In genomic region chr16:24933691-24934090, GRCm38 (mm10) we compare ENCODE assay signal across 12 mouse cellular contexts.
A peak's percentile ranks its signal among the peaks of the same experiment; 100 is the strongest.
DNase-seq lines count a peak whose midpoint lies in the region; ATAC-seq and TF ChIP-seq lines count a peak whose summit lies in the region.
"Had no signal": no experiment of that assay in that cellular context is flagged by ENCODE, and none has a peak within 500 bp of the region (broad histone marks: within the 10 kb centered on the region; RNA-seq: fewer than 3 reads in every experiment).

No protein-coding gene starts in this region.

- H3K9me3 ChIP-seq in heart, embryonic 10.5 days: no peaks in the 10 kb centered on the region
- H3K9me3 ChIP-seq: liver, embryonic 15.5 days had no signal

- 82% methylated on average over 4 of the region's 4 CpGs for WGBS in heart, embryonic 10.5 days
- WGBS in lung, adult 2 months: 47% methylated on average over 4 of the region's 4 CpGs
- WGBS in small intestine, adult 2 months: 78% methylated on average over 4 of the region's 4 CpGs

- H3K36me3 ChIP-seq in heart, embryonic 10.5 days: no peaks in the 10 kb centered on the region
- no peaks in the 10 kb centered on the region for H3K36me3 ChIP-seq in small intestine, adult 2 months (ENCODE audit: control insufficient read depth, insufficient read depth, low read length)
- H3K36me3 ChIP-seq: liver, embryonic 15.5 days had no signal

- H3K4me3 ChIP-seq in heart, embryonic 10.5 days: no peak overlapping the region
- H3K4me3 ChIP-seq in lung, adult 2 months (replicated peaks; ENCODE audit: extremely low read depth, low read depth, low read length): no peak overlapping the region
- no peak overlapping the region for H3K4me3 ChIP-seq in small intestine, adult 2 months (ENCODE audit: low read depth, low read length)
- H3K4me3 ChIP-seq: liver, embryonic 15.5 days had no signal

- peaks cover 9% of the 10 kb centered on the region for H3K4me1 ChIP-seq in heart, embryonic 10.5 days
- H3K4me1 ChIP-seq in lung, adult 2 months (ENCODE audit: control insufficient read depth, insufficient read depth, low read length): peaks cover 13% of the 10 kb centered on the region
- H3K4me1 ChIP-seq in small intestine, adult 2 months (ENCODE audit: control insufficient read depth, insufficient read depth, insufficient read length, low read length): no peaks in the 10 kb centered on the region
- H3K4me1 ChIP-seq: liver, embryonic 15.5 days had no signal

- no peaks in the 10 kb centered on the region for H3K27me3 ChIP-seq in heart, embryonic 10.5 days (ENCODE audit: insufficient read depth, poor library complexity, severe bottlenecking)
- H3K27me3 ChIP-seq in small intestine, adult 2 months (ENCODE audit: control insufficient read depth, insufficient read depth, low read length): no peaks in the 10 kb centered on the region
- H3K27me3 ChIP-seq: liver, embryonic 15.5 days had no signal

- peak; percentile 96 for ATAC-seq in granulocyte monocyte progenitor cell, adult 5-6 weeks (replicated peaks; ENCODE audit: poor library complexity, severe bottlenecking)
- ATAC-seq: activated CD4-positive, CD25-positive, alpha-beta regulatory T cell, adult 4 months had no signal

- TF ChIP-seq CTCF in lung, adult 2 months (IDR thresholded peaks at IDR 0.05; ENCODE audit: insufficient read depth, low read length): no peak
- TF ChIP-seq CTCF in small intestine, adult 2 months (IDR thresholded peaks at IDR 0.05; ENCODE audit: extremely low read depth, insufficient read length, insufficient replicate concordance, low read depth, low read length): no peak

- DNase-seq in heart, adult 11 months: peak; percentile 96
- no peak for DNase-seq in heart, embryonic 10.5 days (ENCODE audit: low spot score)
- peak; percentile 28 to 56 for DNase-seq in lung, adult 18-20 months
- DNase-seq in lung, adult 2 months: no peak
- DNase-seq in left cerebral cortex, adult 9 months (ENCODE audit: low spot score in 2 of 2): no peak
- no peak for DNase-seq in MN1 (ENCODE audit: low spot score)
- DNase-seq: right cerebral cortex, adult 18-20 months had no signal

- TF ChIP-seq POLR2A in lung, adult 2 months (IDR thresholded peaks at IDR 0.05; ENCODE audit: borderline replicate concordance, extremely low read depth, low read depth, low read length): no peak
- no peak for TF ChIP-seq POLR2A in small intestine, adult 2 months (IDR thresholded peaks at IDR 0.05; ENCODE audit: low read depth, low read length)

- no peak overlapping the region for H3K27ac ChIP-seq in heart, embryonic 10.5 days
- peak overlapping the region; percentile 63; the same call in 1 of the 2 replicates for H3K27ac ChIP-seq in small intestine, adult 2 months (ENCODE audit: insufficient read depth, low read depth, low read length)
- H3K27ac ChIP-seq: hindbrain, embryonic 14.5 days; liver, embryonic 15.5 days had no signal

Comparison
In these comparisons a context has a peak if more than half of its experiments do, and no peak if none do; other contexts are left out.
1. DNase-seq: peak in heart, adult 11 months (single experiment) and lung, adult 18-20 months (2 of 2); none in heart, embryonic 10.5 days (single experiment), lung, adult 2 months (single experiment), left cerebral cortex, adult 9 months (0 of 2) and MN1 (single experiment).